Mouse (Mus musculus) heart, embryonic 16.5 days (tissue): ENCODE results near the gene Exosc9. TPM values are rescaled to one million over a fixed set of nuclear protein-coding genes. Genes with fewer than 3 reads are reported as not detected.
A peak's percentile ranks its signal among the peaks of the same experiment; 100 is the strongest.
"Not testable (repeated sequence)": the region's sequence is repeated elsewhere in the genome, so short reads cannot be mapped to it uniquely, and the experiment has no call there.

ENCODE experiments used
- ATAC-seq: fragments of 200-750 bp; cut with Nextera tagmentation; replicated peaks from 2 replicates; pipeline ENCODE4 v1.8.0; 2017; ENCODE audit warnings: moderate number of reproducible peaks; ENCODE audit not compliant: insufficient read depth, low FRiP score; ENCODE audit errors: extremely low read depth
- H3K27ac ChIP-seq: fragments of 300-500 bp; sonication (generic); 2 replicates; pipeline ENCODE4 v1.5.1; 2014; ENCODE audit warnings: mild to moderate bottlenecking, low read length, control low read depth, moderate library complexity
- H3K27me3 ChIP-seq: fragments of 300-500 bp; sonication (generic); 2 replicates; pipeline ENCODE4 v1.6.1; 2014; ENCODE audit warnings: low read length, mixed read lengths; ENCODE audit not compliant: control insufficient read depth, insufficient read depth
- H3K36me3 ChIP-seq: fragments of 300-500 bp; sonication (generic); 2 replicates; pipeline ENCODE4 v1.6.1; 2014; ENCODE audit not compliant: control insufficient read depth, insufficient read depth
- H3K4me1 ChIP-seq: fragments of 300-500 bp; sonication (generic); 2 replicates; pipeline ENCODE4 v1.6.1; 2014; ENCODE audit warnings: low read length, mixed read lengths; ENCODE audit not compliant: control insufficient read depth, insufficient read depth
- H3K4me2 ChIP-seq: fragments of 300-500 bp; sonication (generic); 2 replicates; pipeline ENCODE4 v1.6.1; 2014; ENCODE audit warnings: low read depth, mild to moderate bottlenecking, control low read depth, low read length
- H3K4me3 ChIP-seq: fragments of 300-500 bp; sonication (generic); 2 replicates; pipeline ENCODE4 v1.5.1; 2014; ENCODE audit warnings: mild to moderate bottlenecking, control low read depth, low read length
- H3K9ac ChIP-seq: fragments of 300-500 bp; sonication (generic); 2 replicates; pipeline ENCODE4 v1.6.1; 2014; ENCODE audit warnings: low read length, control low read depth
- H3K9me3 ChIP-seq: fragments of 300-500 bp; sonication (generic); replicated peaks from 2 replicates; pipeline ENCODE4 v1.6.1; 2016; ENCODE audit warnings: low read length; ENCODE audit not compliant: control insufficient read depth
- WGBS: fragments of 180-500 bp; shearing (Covaris S2); extraction: QIAGEN DNeasy Blood & Tissue Kit; methylation state at CpG from one replicate; pipeline ENCODE4 v1.1.7; 2014; 5-methylcytosine and 5-hydroxymethylcytosine counted together
- polyA plus RNA-seq: library from polyadenylated mRNA; unstranded; fragments of >200 nt; fragmentation: Nextera tagmentation; extraction: Ambion mirVana; gene quantifications from 2 replicates; pipeline ENCODE4 v1.2.1, GENCODE M21; 2015

Gene Exosc9
- polyA plus RNA-seq, 1 experiment from 2014 or later = 55.5 TPM

DNA sequence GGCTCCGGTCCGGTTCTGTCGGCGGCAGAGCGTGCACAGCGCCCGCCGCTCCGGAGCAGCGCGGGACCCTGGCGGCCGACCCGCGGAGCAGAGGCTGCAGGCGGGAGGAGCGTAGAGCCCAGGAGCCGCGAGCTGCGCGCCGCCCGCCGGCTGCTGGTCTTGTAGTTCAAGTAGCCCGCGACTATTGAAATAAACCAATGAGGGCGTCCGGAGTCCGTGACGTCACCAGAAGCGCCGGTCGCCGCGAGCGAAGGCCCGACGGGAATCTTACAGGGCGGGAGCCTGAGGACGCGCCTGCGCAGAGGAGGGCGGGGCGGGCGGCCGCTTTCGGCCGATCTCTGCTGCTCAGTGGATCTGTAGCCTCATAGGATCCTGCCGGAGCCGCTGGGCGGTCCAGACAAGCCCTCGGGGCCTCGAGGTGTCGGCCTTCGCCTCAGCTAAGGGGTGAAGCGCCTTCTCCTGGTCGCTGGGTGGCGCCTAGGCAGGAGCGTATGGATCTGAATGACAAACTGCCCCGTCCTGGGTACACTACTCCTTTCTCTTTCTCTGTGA is 19.5 kb downstream of the Exosc9 start, which contains the start of gene Ccna2:
Gene Ccna2, minus strand, starts transcription at position 324 of the 552 bp plus-strand sequence.
- Histone ChIP-seq H3K9ac (peak within 1 kb of the TSS; percentile 84), H3K27me3 (no peaks in the 10 kb centered on the region), H3K27ac (peak within 1 kb of the TSS; percentile 80), H3K36me3 (peaks cover 18% of the 10 kb centered on the region), H3K4me3 (peak within 1 kb of the TSS; percentile 89), H3K9me3 (no peaks in the 10 kb centered on the region), H3K4me2 (peak within 1 kb of the TSS; percentile 77), H3K4me1 (peaks cover 23% of the 10 kb centered on the region)
- under 1% methylated on average over 59 of the region's 60 CpGs for WGBS
- peak; percentile 99 for ATAC-seq

DNA sequence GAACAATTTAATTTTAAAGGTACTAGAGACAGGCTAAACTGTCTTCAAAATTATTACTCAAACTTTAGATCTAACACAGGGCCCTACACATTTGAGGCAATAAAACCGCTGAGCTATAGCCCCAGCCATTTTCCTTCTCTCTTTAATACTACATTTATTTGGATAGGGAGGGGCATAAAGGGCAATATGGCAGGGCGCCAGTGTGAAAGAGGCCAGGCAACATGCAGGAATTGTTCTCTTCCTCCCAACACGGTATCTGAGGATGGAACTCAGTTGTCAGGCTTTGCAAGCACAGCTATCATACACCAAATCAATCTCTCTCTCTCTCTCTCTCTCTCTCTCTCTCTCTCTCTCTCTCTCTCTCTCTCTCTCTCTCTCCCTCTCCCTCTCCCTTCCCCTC is 46.4 kb downstream of the Exosc9 start:
- WGBS = 66% methylated on average over 3 of the region's 3 CpGs
- Histone ChIP-seq H3K9me3 (no peaks in the 10 kb centered on the region), H3K4me1 (no peaks in the 10 kb centered on the region), H3K9ac (no peak overlapping the region), H3K36me3 (no peaks in the 10 kb centered on the region; the same call in 1 of the 2 replicates), H3K4me2 (no peak overlapping the region), H3K4me3 (no peak overlapping the region), H3K27ac (no peak overlapping the region), H3K27me3 (no peaks in the 10 kb centered on the region)
- no peak for ATAC-seq

DNA sequence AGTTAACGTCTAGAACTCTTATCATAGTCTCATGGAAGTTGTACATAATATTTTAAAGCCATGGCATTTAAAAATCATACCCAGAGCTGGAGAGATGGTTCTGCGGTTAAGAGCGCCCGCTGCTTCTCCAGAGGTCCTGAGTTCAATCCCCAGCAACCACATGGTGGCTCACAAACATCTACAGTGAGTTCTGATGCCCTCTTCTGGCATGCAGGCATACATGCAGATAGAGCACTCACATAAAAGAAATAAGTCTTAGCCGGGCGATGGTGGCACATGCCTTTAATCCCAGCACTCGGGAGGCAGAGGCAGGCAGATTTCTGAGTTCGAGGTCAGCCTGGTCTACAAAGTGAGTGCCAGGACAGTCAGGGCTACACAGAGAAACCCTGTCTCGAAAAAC is 47.4 kb downstream of the Exosc9 start:
- WGBS = 85% methylated on average over 9 of the region's 9 CpGs
- H3K36me3 ChIP-seq, ATAC-seq, H3K27ac ChIP-seq, H3K4me1 ChIP-seq, H3K27me3 ChIP-seq, H3K9ac ChIP-seq, H3K9me3 ChIP-seq, H3K4me2 ChIP-seq, H3K4me3 ChIP-seq: not testable (repeated sequence)

DNA sequence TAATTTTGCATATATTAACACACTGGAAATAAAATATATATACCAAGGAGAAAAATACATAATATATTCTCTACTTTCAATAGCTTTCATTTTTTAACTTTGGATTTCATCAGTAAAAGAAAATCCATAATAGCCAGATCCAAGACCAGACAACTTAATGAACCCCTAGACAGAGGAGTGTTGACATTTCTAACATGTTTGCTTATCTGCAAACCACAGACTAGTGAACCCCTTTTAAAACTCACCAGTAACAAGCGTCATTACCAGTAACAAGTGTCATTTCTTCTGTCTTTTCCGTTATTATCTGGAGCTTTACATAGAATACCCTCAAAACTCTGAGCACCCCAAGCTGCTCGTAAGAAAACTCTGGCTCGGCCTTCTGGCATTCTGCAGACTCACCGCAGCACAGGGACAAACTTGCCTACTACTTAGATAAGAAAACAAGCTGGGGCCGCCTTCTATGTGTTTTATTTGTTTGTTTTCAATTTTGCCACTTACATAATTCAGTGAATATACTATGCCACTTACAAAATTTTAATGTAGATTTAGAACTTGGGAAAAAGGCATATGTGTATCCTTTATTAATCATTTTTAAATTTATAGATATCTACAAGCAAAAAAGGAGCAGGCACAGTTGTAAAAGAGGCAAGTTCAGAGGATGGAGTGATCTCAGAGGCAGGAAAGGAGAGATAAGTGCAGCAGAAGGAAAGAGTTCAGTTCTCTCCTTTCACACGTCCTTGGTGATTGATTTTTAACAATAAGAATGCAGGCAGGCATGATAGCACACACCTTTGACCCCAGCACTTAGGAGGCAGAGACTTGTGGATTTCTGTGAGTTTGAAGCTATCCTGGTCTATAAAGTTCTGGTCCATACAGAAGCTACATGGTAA is 53.7 kb downstream of the Exosc9 start:
- H3K4me3 ChIP-seq = no peak overlapping the region
- no peaks in the 10 kb centered on the region for H3K9me3 ChIP-seq
- no peaks in the 10 kb centered on the region for H3K4me1 ChIP-seq
- no peak overlapping the region for H3K27ac ChIP-seq
- 51% methylated on average over 7 of the region's 7 CpGs for WGBS
- H3K9ac ChIP-seq = no peak overlapping the region
- no peaks in the 10 kb centered on the region for H3K27me3 ChIP-seq
- no peak for ATAC-seq
- 0 out of 2 replicates have a peak, but pooled peaks cover 2% of the 10 kb centered on the region for H3K36me3 ChIP-seq
- H3K4me2 ChIP-seq = no peak overlapping the region

DNA sequence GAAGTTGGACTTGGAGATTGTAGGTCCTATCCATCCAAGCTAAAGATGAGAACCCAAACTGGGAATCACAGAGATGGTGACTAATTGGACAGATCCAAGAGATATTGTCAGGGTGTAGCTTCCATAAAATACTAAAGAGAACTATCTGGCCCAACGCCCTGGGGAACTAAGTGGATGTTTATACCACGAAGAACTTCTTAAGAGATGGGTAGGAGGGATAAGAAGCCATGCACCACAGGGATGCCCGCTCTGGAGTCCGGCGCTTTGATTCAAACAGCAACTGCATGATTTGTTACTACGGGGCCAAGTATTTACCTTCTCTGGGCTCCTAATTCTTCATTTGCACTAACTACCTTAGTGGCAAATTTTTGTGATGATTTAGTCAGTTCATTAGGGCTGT is 60.3 kb downstream of the Exosc9 start:
- Histone ChIP-seq H3K4me2 (peak overlapping the region; percentile 87), H3K27ac (peak overlapping the region; percentile 74), H3K9me3 (no peaks in the 10 kb centered on the region), H3K9ac (peak overlapping the region; percentile 85), H3K4me1 (peaks cover 7% of the 10 kb centered on the region; the same call in 1 of the 2 replicates), H3K27me3 (no peaks in the 10 kb centered on the region), H3K4me3 (peak overlapping the region; percentile 90), H3K36me3 (no peaks in the 10 kb centered on the region)
- peak; percentile 11; the same call in 1 of the 2 replicates for ATAC-seq
- WGBS = 7% methylated on average over 6 of the region's 6 CpGs

DNA sequence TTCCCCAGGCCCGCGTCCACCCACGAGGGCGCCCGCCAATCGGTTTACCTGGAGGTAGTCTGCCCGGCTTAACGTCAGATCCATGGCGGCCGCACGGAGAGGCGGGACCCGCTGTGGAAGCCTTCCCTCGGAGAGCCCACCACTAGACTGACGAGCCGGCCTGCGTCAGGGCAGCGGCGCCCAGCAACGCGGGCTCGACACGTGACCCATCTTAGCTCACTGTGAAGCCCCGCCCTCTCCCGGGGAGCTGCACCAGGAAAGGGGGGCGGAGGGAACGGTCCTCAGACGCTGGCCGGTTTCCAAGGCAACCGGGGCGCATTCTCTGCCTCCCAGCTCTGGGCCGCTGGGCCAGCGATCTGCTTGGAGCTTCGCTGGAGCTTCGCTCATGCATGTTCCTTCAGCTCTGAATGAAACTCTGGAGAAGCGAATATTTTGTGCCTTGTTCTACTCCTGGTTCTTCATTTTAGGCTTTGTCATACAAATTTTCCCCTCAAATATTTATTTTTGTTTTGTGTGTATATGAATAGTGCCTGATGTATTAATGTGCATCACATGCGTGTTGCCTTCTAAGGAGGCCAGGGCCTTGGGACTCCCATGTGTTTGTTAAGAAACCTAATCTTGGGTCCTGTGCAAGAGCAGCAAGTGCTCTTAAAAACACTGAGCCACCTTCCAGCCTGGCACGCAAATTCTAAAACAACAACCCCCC is 60.9 kb downstream of the Exosc9 start, which contains the start of gene Bbs7:
Gene Bbs7, minus strand, starts transcription at position 276 of the 706 bp plus-strand sequence.
- peak within 1 kb of the TSS; percentile 90 for H3K4me3 ChIP-seq
- H3K36me3 ChIP-seq = no peaks in the 10 kb centered on the region
- H3K27me3 ChIP-seq = no peaks in the 10 kb centered on the region
- peak within 1 kb of the TSS; percentile 87 for H3K4me2 ChIP-seq
- 4% methylated on average over 37 of the region's 38 CpGs for WGBS
- peak; percentile 99 for ATAC-seq
- H3K9ac ChIP-seq = peak within 1 kb of the TSS; percentile 85
- H3K4me1 ChIP-seq = peaks cover 7% of the 10 kb centered on the region; the same call in 1 of the 2 replicates
- H3K27ac ChIP-seq = peak within 1 kb of the TSS; percentile 74
- H3K9me3 ChIP-seq = no peaks in the 10 kb centered on the region

DNA sequence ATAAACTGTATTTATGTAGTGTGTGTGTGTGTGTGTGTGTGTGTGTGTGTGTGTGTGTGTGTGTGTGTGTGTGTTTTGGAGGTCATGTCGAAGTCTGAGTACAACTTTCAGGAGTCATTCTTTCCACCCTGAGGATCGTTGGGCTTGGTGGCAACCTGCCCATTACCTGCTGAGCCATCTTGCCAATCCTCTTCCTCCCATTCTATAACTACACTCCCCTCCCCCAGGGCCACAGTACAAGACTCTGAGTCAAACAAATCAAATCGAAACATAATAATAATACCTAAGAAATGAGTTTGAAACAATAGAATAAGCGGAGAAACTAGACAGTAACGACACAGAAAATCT is 61.5 kb downstream of the Exosc9 start:
- peak overlapping the region; percentile 90 for H3K4me3 ChIP-seq
- H3K36me3 ChIP-seq = no peaks in the 10 kb centered on the region
- no peak for ATAC-seq
- peaks cover 7% of the 10 kb centered on the region; the same call in 1 of the 2 replicates for H3K4me1 ChIP-seq
- peak overlapping the region; percentile 87 for H3K4me2 ChIP-seq
- no peaks in the 10 kb centered on the region for H3K9me3 ChIP-seq
- no peak overlapping the region for H3K27ac ChIP-seq
- H3K27me3 ChIP-seq = no peaks in the 10 kb centered on the region
- whole genome bisulfite sequencing = 63% methylated on average over 5 of the region's 5 CpGs
- H3K9ac ChIP-seq = no peak overlapping the region
